Mouse (Mus musculus) C2C12 (cell line): ENCODE measurements around the gene Vwf. TPM values are rescaled to one million over a fixed set of nuclear protein-coding genes. Genes with fewer than 3 reads are reported as not detected.

ENCODE experiments used
- H3K27me3 ChIP-seq: one replicate; pipeline ENCODE4 v1.6.1; 2011; ENCODE audit not compliant: control insufficient read depth, insufficient read depth, insufficient read length
- H3K36me3 ChIP-seq: one replicate; pipeline ENCODE4 v1.6.1; 2011; ENCODE audit not compliant: control insufficient read depth, insufficient read depth
- H3K4me3 ChIP-seq: one replicate; pipeline ENCODE4 v1.5.1; 2011; ENCODE audit warnings: mild to moderate bottlenecking, control low read depth; ENCODE audit not compliant: poor library complexity, insufficient read depth, severe bottlenecking
- H3K79me2 ChIP-seq: one replicate; pipeline ENCODE4 v1.6.1; 2011; ENCODE audit not compliant: control insufficient read depth, insufficient read depth
- H3K79me3 ChIP-seq: one replicate; pipeline ENCODE4 v1.6.1; 2011; ENCODE audit warnings: low read depth, control low read depth
- H3ac ChIP-seq: one replicate; pipeline ENCODE3; 2011; ENCODE audit warnings: low read depth; ENCODE audit not compliant: control insufficient read depth, insufficient read length
- CEBPB ChIP-seq: IDR thresholded peaks from one replicate; pipeline ENCODE4 v1.6.1; 2011; ENCODE audit warnings: low read depth, mild to moderate bottlenecking, control low read depth, moderate library complexity
- CTCF ChIP-seq: IDR thresholded peaks from one replicate; pipeline ENCODE4 v1.5.1; 2011; ENCODE audit not compliant: control insufficient read depth, insufficient read depth, insufficient read length
- FOSL1 ChIP-seq: IDR thresholded peaks from one replicate; pipeline ENCODE4 v1.8.0; 2011; ENCODE audit warnings: mild to moderate bottlenecking, low read length; ENCODE audit not compliant: poor library complexity, insufficient read depth, severe bottlenecking
- MAX ChIP-seq: IDR thresholded peaks from one replicate; pipeline ENCODE4 v1.6.1; 2011; ENCODE audit warnings: mild to moderate bottlenecking, control low read depth
- MYOD1 ChIP-seq: IDR thresholded peaks from one replicate; pipeline ENCODE4 v1.6.1; 2011; ENCODE audit warnings: low read depth; ENCODE audit not compliant: control insufficient read depth, insufficient read length
- MYOG ChIP-seq: IDR thresholded peaks from one replicate; pipeline ENCODE4 v1.6.1; 2011; ENCODE audit not compliant: control insufficient read depth, insufficient read length; ENCODE audit errors: extremely low read depth
- USF1 ChIP-seq: IDR thresholded peaks from one replicate; pipeline ENCODE4 v1.6.1; 2011; ENCODE audit warnings: low read depth, mild to moderate bottlenecking, control low read depth, moderate library complexity
- polyA plus RNA-seq: library from polyadenylated mRNA; unstranded; fragments of >200 nt; fragmentation: generic; extraction: Trizol; gene quantifications from one replicate; pipeline ENCODE4 v1.2.1, GENCODE M21; 2012; ENCODE audit warnings: missing spikeins

Gene Vwf
- polyA plus RNA-seq, 1 experiment: 0.04 TPM

DNA sequence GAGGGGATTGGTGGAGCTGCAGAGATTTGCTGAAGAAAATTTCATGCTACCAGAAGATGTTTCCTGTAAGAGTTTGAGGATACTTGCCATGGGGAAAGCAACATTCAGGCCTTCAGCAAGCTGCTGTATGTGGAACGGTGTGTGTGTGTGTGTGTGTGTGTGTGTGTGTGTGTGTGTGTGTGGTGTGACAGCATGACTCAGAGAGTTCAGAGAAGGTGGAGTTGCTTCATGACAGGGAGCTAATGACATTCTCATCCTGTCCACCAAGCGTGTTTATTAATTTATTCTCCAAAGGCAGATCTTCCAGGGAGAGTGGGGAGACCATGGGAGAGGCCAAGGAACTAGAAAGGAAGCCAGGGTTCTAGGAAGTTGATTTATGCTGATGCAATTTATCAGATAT lies 117.3 kb downstream of the Vwf start:
- TF ChIP-seq CEBPB (no peak), USF1 (no peak), CTCF (no peak), MAX (no peak), MYOD1 (no peak), MYOG (no peak), FOSL1 (no peak)
- H3K79me3 ChIP-seq: no peaks in the 10 kb centered on the region
- no peaks in the 10 kb centered on the region for H3K79me2 ChIP-seq

DNA sequence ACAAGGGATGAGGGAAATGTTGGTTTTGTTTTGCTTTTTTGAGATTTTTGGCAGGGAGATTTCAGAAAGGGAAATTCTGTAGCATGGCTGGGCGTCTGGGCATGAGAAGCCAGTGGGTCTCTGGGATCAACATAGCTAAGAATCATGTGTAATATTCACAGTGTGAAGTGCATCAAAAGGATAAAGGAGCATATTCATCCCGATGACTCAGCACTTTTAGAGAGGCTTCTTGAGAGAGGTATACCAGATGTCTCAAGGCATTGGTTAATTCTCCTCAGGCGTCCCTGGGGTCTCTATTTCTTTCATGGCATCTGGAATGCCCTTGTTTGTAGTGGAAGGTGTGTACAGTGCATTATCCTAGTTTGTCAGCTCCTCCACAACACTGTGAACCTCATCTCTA lies 125.3 kb downstream of the Vwf start:
- no peak overlapping the region for H3K4me3 ChIP-seq
- TF ChIP-seq CEBPB (no peak), MYOG (no peak), MAX (no peak), CTCF (no peak), FOSL1 (no peak), USF1 (no peak), MYOD1 (no peak)
- H3K36me3 ChIP-seq: no peaks in the 10 kb centered on the region
- H3ac ChIP-seq: no peak overlapping the region
- H3K27me3 ChIP-seq: peaks cover 3% of the 10 kb centered on the region
- H3K79me2 ChIP-seq: no peaks in the 10 kb centered on the region
- no peaks in the 10 kb centered on the region for H3K79me3 ChIP-seq

More for the DNA sequence above, 117.3 kb downstream of the Vwf start:
- H3K36me3 ChIP-seq: no peaks in the 10 kb centered on the region
- H3K4me3 ChIP-seq: no peak overlapping the region
- no peak overlapping the region for H3ac ChIP-seq
- H3K27me3 ChIP-seq: peaks cover 38% of the 10 kb centered on the region

DNA sequence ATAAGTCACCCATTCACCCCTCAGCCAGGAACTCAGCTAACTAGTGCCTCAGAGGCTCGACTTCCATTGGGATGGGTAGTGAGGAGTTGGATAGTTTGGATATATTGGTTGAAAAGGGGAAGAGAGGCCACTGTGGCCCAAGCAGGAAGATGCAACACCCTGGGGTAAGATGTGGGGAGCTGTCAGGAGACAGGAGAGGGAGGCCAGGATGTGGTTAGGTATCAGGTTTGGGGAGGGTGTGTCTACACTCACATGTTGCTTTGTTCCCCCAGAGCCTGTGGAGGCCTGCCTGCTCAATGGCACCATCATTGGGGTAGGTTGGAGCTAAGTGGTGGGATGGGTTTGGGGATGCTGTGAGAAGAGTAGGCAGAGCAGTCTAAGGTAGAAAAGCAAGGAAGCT lies 131.9 kb downstream of the Vwf start:
- Histone ChIP-seq H3ac (no peak overlapping the region), H3K27me3 (no peaks in the 10 kb centered on the region), H3K36me3 (no peaks in the 10 kb centered on the region), H3K79me3 (no peaks in the 10 kb centered on the region), H3K79me2 (no peaks in the 10 kb centered on the region), H3K4me3 (no peak overlapping the region)
- TF ChIP-seq USF1 (no peak), FOSL1 (no peak), CTCF (no peak), MYOG (no peak), MAX (no peak), MYOD1 (no peak), CEBPB (no peak)

DNA sequence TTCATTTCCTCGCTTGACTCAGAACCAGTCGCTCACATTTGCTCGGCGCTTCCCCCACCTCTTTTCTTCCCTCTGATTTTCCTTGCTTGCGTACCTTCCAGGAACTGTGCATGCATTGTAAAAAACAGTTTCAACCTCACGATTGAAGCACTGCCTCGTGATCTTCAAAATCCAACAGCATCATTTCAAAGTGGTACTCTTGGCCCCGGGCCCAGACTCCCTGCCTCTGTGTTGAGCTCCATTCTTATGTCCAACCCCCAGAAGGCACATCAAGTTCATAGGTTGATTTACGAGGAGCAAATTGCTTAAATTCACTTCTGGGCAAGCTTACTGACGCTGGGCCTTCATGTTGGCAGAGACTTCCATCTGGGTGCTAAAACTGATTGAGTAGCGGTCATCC lies 134.0 kb downstream of the Vwf start:
- Histone ChIP-seq H3K4me3 (no peak overlapping the region), H3K27me3 (no peaks in the 10 kb centered on the region), H3K79me2 (no peaks in the 10 kb centered on the region), H3ac (no peak overlapping the region), H3K79me3 (no peaks in the 10 kb centered on the region), H3K36me3 (no peaks in the 10 kb centered on the region)
- TF ChIP-seq FOSL1 (no peak), CEBPB (no peak), CTCF (no peak), MAX (no peak), MYOD1 (no peak), USF1 (no peak), MYOG (no peak)

DNA sequence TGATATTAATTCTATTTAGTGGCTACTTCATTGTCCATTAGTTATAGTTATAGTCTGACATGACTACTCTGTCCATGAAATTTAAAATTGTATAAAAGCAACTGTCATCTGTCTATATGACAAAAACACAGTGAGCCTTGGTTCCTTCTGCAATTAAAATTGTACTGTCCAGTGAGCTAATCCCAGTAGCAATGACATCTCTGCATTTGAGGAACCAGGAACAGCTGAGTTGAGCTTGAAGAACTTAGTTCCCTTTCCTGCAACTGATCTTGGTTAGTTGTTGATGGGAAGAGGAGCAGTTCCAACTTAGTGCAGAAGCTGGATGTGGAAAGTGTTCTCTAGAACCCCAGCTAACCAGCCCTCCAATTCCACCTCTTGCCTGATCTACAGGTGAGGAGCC lies 138.8 kb downstream of the Vwf start:
- TF ChIP-seq CEBPB: no peak
- no peak for TF ChIP-seq FOSL1
- no peak for TF ChIP-seq MYOG
- TF ChIP-seq USF1: no peak
- TF ChIP-seq MYOD1: no peak
- TF ChIP-seq MAX: no peak
- TF ChIP-seq CTCF: no peak
- H3K4me3 ChIP-seq: no peak overlapping the region
- H3K36me3 ChIP-seq: no peaks in the 10 kb centered on the region
- H3ac ChIP-seq: no peak overlapping the region
- no peaks in the 10 kb centered on the region for H3K79me2 ChIP-seq
- H3K79me3 ChIP-seq: no peaks in the 10 kb centered on the region
- H3K27me3 ChIP-seq: peaks cover 12% of the 10 kb centered on the region

DNA sequence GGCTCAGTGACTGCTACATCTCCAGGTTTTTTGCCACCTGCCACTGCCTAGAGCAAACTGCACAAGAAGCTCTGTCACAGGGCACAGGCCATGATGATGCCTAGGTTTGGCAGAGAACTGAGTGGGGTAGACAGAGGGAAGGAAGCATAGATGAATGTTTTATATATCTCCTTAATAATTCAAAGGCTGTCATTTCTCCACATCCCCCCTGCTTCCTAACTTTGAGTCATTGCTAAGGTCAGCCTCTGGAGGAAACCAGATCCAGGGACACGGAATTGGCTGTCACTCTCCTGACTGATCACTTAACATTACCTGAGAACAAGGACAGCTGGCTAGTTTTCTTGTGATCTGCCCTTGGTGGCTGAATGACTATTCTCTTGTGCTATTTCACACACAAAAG lies 141.4 kb downstream of the Vwf start:
- Histone ChIP-seq H3K79me2 (no peaks in the 10 kb centered on the region), H3ac (no peak overlapping the region), H3K27me3 (peaks cover 16% of the 10 kb centered on the region), H3K36me3 (no peaks in the 10 kb centered on the region), H3K4me3 (no peak overlapping the region), H3K79me3 (no peaks in the 10 kb centered on the region)
- TF ChIP-seq FOSL1 (no peak), CTCF (no peak)
